Mouse (Mus musculus): ENCODE measurements around the gene Olfr578. TPM values are rescaled to one million over a fixed set of nuclear protein-coding genes. Genes with fewer than 3 reads are reported as not detected.

Olfr578 gene
- polyA plus RNA-seq (2012; rRNA removed; ENCODE audit: low replicate concordance) = not detected in 2 replicates

DNA sequence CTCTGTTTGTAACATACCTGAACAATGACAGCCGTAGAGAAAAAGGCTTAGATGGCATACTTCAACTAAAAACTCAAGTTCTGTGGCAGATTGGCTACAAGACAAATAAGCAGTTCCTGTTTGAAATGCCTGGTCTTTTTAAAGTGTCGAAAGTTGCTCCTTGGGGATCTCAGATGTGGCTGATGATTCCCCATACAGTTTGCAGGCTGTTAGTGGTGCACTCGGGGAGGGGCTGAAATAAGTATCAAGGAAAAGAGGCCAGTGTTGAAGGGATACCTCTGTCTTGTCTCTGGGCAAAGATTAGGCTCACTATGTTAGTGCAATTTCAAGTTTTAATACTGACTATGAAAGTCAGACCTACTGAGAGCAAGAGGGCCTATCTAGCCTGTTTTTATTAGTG is at the start of gene Olfr578:
Gene Olfr578, minus strand, starts transcription at position 101 of the 400 bp plus-strand sequence.

DNA sequence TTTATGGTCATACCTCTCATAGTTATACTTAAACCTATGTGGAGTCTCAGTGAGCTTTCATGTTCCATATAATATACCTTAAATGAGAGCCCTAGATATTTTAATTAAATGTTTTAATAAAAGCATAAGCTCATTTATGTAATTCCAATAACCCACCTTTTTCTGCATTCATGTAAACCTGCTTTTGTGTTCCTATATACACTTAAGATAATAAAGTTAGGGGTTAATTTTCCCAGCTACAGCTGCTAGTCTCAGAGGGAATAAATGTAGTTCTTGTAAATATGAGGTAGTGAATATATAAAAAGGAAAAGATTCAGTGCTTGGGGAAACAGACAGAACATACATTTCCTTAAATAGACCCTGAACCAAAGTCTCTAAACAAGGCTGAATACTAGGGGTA is 48.6 kb upstream of the Olfr578 start, which contains the start of gene Olfr582:
Gene Olfr582, plus strand, starts transcription at position 301 of the 400 bp plus-strand sequence.

GRCm38 (mm10) chr7:102975843-102976242 is 13.3 kb downstream of the Olfr578 start, which contains the start of gene Olfr577:
Gene Olfr577, minus strand, starts transcription at chr7:102975943.

DNA sequence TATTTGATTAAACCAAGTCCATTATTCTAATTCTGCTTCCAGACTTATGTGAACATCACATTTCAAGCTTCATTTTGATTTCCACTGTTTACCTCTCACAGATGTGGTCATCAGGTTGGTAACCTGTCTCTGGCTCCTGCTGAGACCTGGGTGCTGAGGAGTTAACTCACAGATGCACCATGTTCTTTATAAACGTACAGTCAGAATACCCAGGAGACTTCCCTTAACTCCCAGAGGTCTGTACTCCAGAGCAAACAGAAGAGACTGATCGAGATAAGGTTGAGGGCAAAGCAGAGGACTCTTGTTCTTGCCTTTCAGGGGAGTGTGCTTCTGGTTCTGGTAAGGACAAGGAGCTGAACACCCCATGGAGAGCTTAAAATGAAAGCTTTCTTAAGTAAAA is 26.8 kb downstream of the Olfr578 start, which contains the start of gene Olfr576:
Gene Olfr576, plus strand, starts transcription at position 301 of the 400 bp plus-strand sequence.

DNA sequence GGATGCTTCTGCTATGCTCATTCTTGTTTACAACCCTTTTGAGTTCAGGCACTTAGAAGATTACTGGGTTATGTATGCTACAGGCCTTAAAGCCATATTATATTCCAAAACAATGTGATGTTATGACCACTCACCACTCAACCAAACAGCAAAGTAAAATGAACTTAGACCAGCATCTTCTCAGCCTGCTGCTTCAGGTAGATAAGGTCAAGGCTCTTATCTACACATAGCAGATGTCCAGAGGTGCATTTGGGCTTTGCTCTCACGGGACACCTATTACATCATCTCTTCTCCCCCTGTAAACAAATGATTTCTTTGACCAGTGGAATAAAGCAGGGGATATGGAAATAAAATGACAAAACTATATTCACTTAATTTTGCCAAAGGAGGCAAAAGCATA is 30.5 kb downstream of the Olfr578 start, which contains the start of gene Olfr575:
Gene Olfr575, minus strand, starts transcription at position 183 of the 400 bp plus-strand sequence.

GRCm38 (mm10) chr7:102948167-102948566 is 41.0 kb downstream of the Olfr578 start, which contains the start of gene Olfr574:
Gene Olfr574, plus strand, starts transcription at chr7:102948467.

DNA sequence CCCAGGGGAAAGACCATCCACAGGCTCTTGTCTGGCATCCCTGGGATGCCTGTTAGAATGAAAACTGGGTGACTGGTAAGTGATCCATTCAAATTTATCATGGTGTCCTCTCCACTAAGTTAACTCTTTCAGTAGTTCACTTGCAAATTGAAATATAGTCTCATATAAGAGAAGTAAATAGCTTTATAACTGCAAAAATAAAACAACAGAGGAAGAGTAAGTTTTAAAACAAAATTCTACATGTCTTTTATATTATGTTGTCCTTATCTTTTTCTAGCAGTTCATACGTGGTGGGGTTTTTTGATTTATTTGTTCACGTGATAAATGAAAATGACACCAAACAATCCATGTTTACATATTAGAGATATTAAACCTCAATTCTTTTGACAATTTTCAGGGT is 46.6 kb downstream of the Olfr578 start, which contains the start of gene Olfr573-ps1:
Gene Olfr573-ps1, minus strand, starts transcription at position 101 of the 400 bp plus-strand sequence.

Other genes with a start within 250 kb of the Olfr578 start
- gene Olfr560, start 230.0 kb downstream of the Olfr578 start, polyA plus RNA-seq (2012; rRNA removed; ENCODE audit: low replicate concordance) = 0.17 and 0.27 TPM in 2 replicates
- 11.4 and 14.6 TPM in 2 replicates for gene Olfr78, start 229.9 kb downstream of the Olfr578 start, polyA plus RNA-seq (2012; rRNA removed; ENCODE audit: low replicate concordance)
- 0.12 TPM in 1 of 2 replicates, not detected in the other for gene Olfr561, start 218.1 kb downstream of the Olfr578 start, polyA plus RNA-seq (2012; rRNA removed; ENCODE audit: low replicate concordance)
- not detected in 2 replicates for gene Olfr564, start 185.8 kb downstream of the Olfr578 start, polyA plus RNA-seq (2012; rRNA removed; ENCODE audit: low replicate concordance)
- not detected in 2 replicates for gene Olfr566, start 130.6 kb downstream of the Olfr578 start, polyA plus RNA-seq (2012; rRNA removed; ENCODE audit: low replicate concordance)
- not detected in 2 replicates for gene Olfr568, start 112.2 kb downstream of the Olfr578 start, polyA plus RNA-seq (2012; rRNA removed; ENCODE audit: low replicate concordance)
- gene Olfr569, start 98.4 kb downstream of the Olfr578 start, polyA plus RNA-seq (2012; rRNA removed; ENCODE audit: low replicate concordance) = not detected in 2 replicates
- not detected in 2 replicates for gene Olfr570, start 94.7 kb downstream of the Olfr578 start, polyA plus RNA-seq (2012; rRNA removed; ENCODE audit: low replicate concordance)
- not detected in 2 replicates for gene Olfr571, start 71.8 kb downstream of the Olfr578 start, polyA plus RNA-seq (2012; rRNA removed; ENCODE audit: low replicate concordance)
- gene Olfr572, start 64.9 kb downstream of the Olfr578 start, polyA plus RNA-seq (2012; rRNA removed; ENCODE audit: low replicate concordance) = not detected in 2 replicates
- not detected in 2 replicates for gene Olfr573-ps1, start 46.7 kb downstream of the Olfr578 start, polyA plus RNA-seq (2012; rRNA removed; ENCODE audit: low replicate concordance)
- gene Olfr574, start 40.9 kb downstream of the Olfr578 start, polyA plus RNA-seq (2012; rRNA removed; ENCODE audit: low replicate concordance) = not detected in 2 replicates
- gene Olfr575, start 30.5 kb downstream of the Olfr578 start, polyA plus RNA-seq (2012; rRNA removed; ENCODE audit: low replicate concordance) = not detected in 2 replicates
- gene Olfr576, start 26.7 kb downstream of the Olfr578 start, polyA plus RNA-seq (2012; rRNA removed; ENCODE audit: low replicate concordance) = not detected in 2 replicates
- gene Olfr577, start 13.4 kb downstream of the Olfr578 start, polyA plus RNA-seq (2012; rRNA removed; ENCODE audit: low replicate concordance) = not detected in 2 replicates
- gene Olfr582, start 48.7 kb upstream of the Olfr578 start, polyA plus RNA-seq (2012; rRNA removed; ENCODE audit: low replicate concordance) = not detected in 2 replicates
- gene Olfr583, start 62.0 kb upstream of the Olfr578 start, polyA plus RNA-seq (2012; rRNA removed; ENCODE audit: low replicate concordance) = not detected in 2 replicates
- not detected in 2 replicates for gene Olfr584, start 92.6 kb upstream of the Olfr578 start, polyA plus RNA-seq (2012; rRNA removed; ENCODE audit: low replicate concordance)
- gene Olfr585, start 108.4 kb upstream of the Olfr578 start, polyA plus RNA-seq (2012; rRNA removed; ENCODE audit: low replicate concordance) = not detected in 2 replicates
- gene Olfr586, start 136.3 kb upstream of the Olfr578 start, polyA plus RNA-seq (2012; rRNA removed; ENCODE audit: low replicate concordance) = not detected in 2 replicates
- gene Olfr588-ps1, start 151.6 kb upstream of the Olfr578 start, polyA plus RNA-seq (2012; rRNA removed; ENCODE audit: low replicate concordance) = not detected in 2 replicates
- not detected in 2 replicates for gene Olfr589, start 167.0 kb upstream of the Olfr578 start, polyA plus RNA-seq (2012; rRNA removed; ENCODE audit: low replicate concordance)
- gene Olfr591, start 189.0 kb upstream of the Olfr578 start, polyA plus RNA-seq (2012; rRNA removed; ENCODE audit: low replicate concordance) = not detected in 2 replicates
- not detected in 2 replicates for gene Olfr592, start 195.5 kb upstream of the Olfr578 start, polyA plus RNA-seq (2012; rRNA removed; ENCODE audit: low replicate concordance)
- gene Olfr593, start 222.5 kb upstream of the Olfr578 start, polyA plus RNA-seq (2012; rRNA removed; ENCODE audit: low replicate concordance) = not detected in 2 replicates
- gene Olfr594, start 227.7 kb upstream of the Olfr578 start, polyA plus RNA-seq (2012; rRNA removed; ENCODE audit: low replicate concordance) = not detected in 2 replicates

Data from subcutaneous adipose tissue, adult 2 months (tissue).